ENCODE assay signal across 16 mouse cellular contexts in genomic region chr11:42116931-42117330, GRCm38 (mm10).
A peak's percentile ranks its signal among the peaks of the same experiment; 100 is the strongest.
DNase-seq lines count a peak whose midpoint lies in the region; TF ChIP-seq lines count a peak whose summit lies in the region.
"Had no signal": no experiment of that assay in that cellular context is flagged by ENCODE, and none has a peak within 500 bp of the region (broad histone marks: within the 10 kb centered on the region; RNA-seq: fewer than 3 reads in every experiment).

No protein-coding gene starts in this region.

- DNase-seq in left cerebral cortex, postnatal 4 days, result peak; percentile 20
- DNase-seq in left cerebral cortex, postnatal 10 days (ENCODE audit: extremely low spot score in 1 of 2, low spot score in 2 of 2), result no peak
- peak; percentile 51 for DNase-seq in cerebellum, adult 8-10 months
- peak; percentile 66 to 80 for DNase-seq in cerebellum, postnatal 14 days
- no peak for DNase-seq in thymus, adult 2 months
- DNase-seq in kidney, postnatal 36 days, result no peak
- no peak for DNase-seq in ovary, postnatal 10 days (ENCODE audit: low spot score)
- DNase-seq: adrenal gland, postnatal 10 days; gastrocnemius, adult 2 months; gastrocnemius, postnatal 25 days; heart, postnatal 36 days had no signal

- TF ChIP-seq POLR2A in thymus, adult 2 months (IDR thresholded peaks at IDR 0.05; ENCODE audit: control insufficient read depth, extremely low read depth, insufficient read depth, low read length, poor library complexity), result no peak

- H3K36me3 ChIP-seq in thymus, adult 2 months (ENCODE audit: control insufficient read depth, insufficient read depth, low read length), result no peaks in the 10 kb centered on the region
- H3K36me3 ChIP-seq: embryonic facial prominence, embryonic 15.5 days; forebrain, embryonic 10.5 days; heart, embryonic 13.5 days; hindbrain, embryonic 15.5 days had no signal

- TF ChIP-seq CTCF in thymus, adult 2 months (IDR thresholded peaks at IDR 0.05; ENCODE audit: borderline replicate concordance, control insufficient read depth, extremely low read depth, insufficient read depth, low read length, poor library complexity), result no peak

- no peaks in the 10 kb centered on the region for H3K27me3 ChIP-seq in thymus, adult 2 months (ENCODE audit: control insufficient read depth, insufficient read depth, low read length)
- H3K27me3 ChIP-seq: embryonic facial prominence, embryonic 15.5 days; heart, embryonic 13.5 days; hindbrain, embryonic 15.5 days had no signal

- intact Hi-C loops in left cerebral cortex, postnatal 4 days (cut with DNase I), result no loop called here
- intact Hi-C loops in left cerebral cortex, postnatal 10 days (cut with DNase I), result no loop called here

- 97% methylated on average over 1 of the region's 1 CpGs for WGBS in thymus, adult 2 months

- H3K4me3 ChIP-seq in thymus, adult 2 months (ENCODE audit: control insufficient read depth, insufficient read depth, low read length), result no peak overlapping the region
- H3K4me3 ChIP-seq: embryonic facial prominence, embryonic 15.5 days; erythroblast, embryonic 14.5 days; forebrain, embryonic 10.5 days; gastrocnemius, adult 2 months; heart, embryonic 13.5 days; hindbrain, embryonic 15.5 days had no signal

- no peak overlapping the region for H3K27ac ChIP-seq in thymus, adult 2 months (ENCODE audit: control insufficient read depth, insufficient read depth, low read length)
- H3K27ac ChIP-seq: embryonic facial prominence, embryonic 15.5 days; forebrain, embryonic 10.5 days; gastrocnemius, adult 2 months; heart, embryonic 13.5 days; hindbrain, embryonic 15.5 days had no signal

- no peaks in the 10 kb centered on the region for H3K4me1 ChIP-seq in thymus, adult 2 months (replicated peaks; ENCODE audit: control insufficient read depth, insufficient read depth, low read length)
- H3K4me1 ChIP-seq: embryonic facial prominence, embryonic 15.5 days; forebrain, embryonic 10.5 days; heart, embryonic 13.5 days; hindbrain, embryonic 15.5 days had no signal

Comparison
In these comparisons a context has a peak if more than half of its experiments do, and no peak if none do; other contexts are left out.
1. DNase-seq: peak in left cerebral cortex, postnatal 4 days (single experiment), cerebellum, adult 8-10 months (single experiment) and cerebellum, postnatal 14 days (2 of 2); none in left cerebral cortex, postnatal 10 days (0 of 2), thymus, adult 2 months (single experiment), kidney, postnatal 36 days (0 of 2) and ovary, postnatal 10 days (single experiment).